Mouse (Mus musculus) brain, embryonic 14.5 days (tissue): ENCODE measurements around the gene Pcnx.

Experiments used
- CTCF ChIP-seq: fragments of 200-500 bp; IDR thresholded peaks from 2 replicates; pipeline ENCODE4 v1.5.1; 2012; ENCODE audit warnings: inconsistent platforms, mild to moderate bottlenecking, moderate library complexity, borderline replicate concordance; ENCODE audit not compliant: insufficient read depth, insufficient read length; ENCODE audit errors: extremely low read depth
- POLR2A ChIP-seq: fragments of 200-500 bp; IDR thresholded peaks from 2 replicates; pipeline ENCODE4 v1.6.1; 2012; ENCODE audit warnings: mild to moderate bottlenecking, inconsistent platforms, borderline replicate concordance; ENCODE audit not compliant: poor library complexity, insufficient read depth, insufficient read length, severe bottlenecking; ENCODE audit errors: extremely low read depth

- no peak for TF ChIP-seq CTCF
- no peak for TF ChIP-seq POLR2A
These were observed 119.5 kb downstream of the Pcnx start for GRCm38 (mm10) chr12:81979312-81979711.
